8 mouse cellular contexts compared by ENCODE assay signal in the genomic region with DNA sequence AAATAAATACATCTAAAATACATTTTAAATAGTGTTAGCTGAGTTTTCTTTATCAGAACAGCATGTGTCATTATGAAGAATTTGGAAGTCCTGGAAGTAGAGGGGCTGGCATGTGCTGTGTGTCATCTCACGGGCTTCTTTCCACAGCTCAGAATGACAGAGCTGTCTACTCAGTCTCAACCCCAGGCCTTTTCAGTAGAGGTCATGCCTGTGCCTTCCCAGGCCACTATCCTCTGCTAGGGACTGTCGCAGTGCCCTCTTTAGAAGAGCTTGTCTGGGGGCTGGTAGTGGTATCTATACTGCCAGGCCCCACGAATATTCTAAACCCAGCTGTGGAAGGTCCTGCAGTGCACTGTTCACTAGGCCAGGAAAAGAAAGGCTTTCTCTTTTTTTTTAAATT. TPM values are rescaled to one million over a fixed set of nuclear protein-coding genes. Genes with fewer than 3 reads are reported as not detected.
DNase-seq lines count a peak whose midpoint lies in the region; ATAC-seq lines count a peak whose summit lies in the region.

No protein-coding gene starts in this region.

- H3K27me3 ChIP-seq in midbrain, embryonic 13.5 days, result no peaks in the 10 kb centered on the region
- no peaks in the 10 kb centered on the region for H3K27me3 ChIP-seq in midbrain, embryonic 11.5 days (ENCODE audit: control insufficient read depth, insufficient read depth, low read length)
- no peaks in the 10 kb centered on the region for H3K27me3 ChIP-seq in hindbrain, embryonic 15.5 days
- no peaks in the 10 kb centered on the region for H3K27me3 ChIP-seq in midbrain, embryonic 15.5 days (replicated peaks)

- peak overlapping the region; percentile 84; the same call in 1 of the 2 replicates for H3K4me3 ChIP-seq in midbrain, embryonic 13.5 days (replicated peaks)
- H3K4me3 ChIP-seq in midbrain, embryonic 11.5 days (ENCODE audit: low read depth, low read length), result no peak overlapping the region
- H3K4me3 ChIP-seq in hindbrain, embryonic 15.5 days, result peak overlapping the region; percentile 92; the same call in 1 of the 2 replicates
- peak overlapping the region; percentile 77; the same call in 1 of the 2 replicates for H3K4me3 ChIP-seq in midbrain, embryonic 15.5 days

- no peak overlapping the region for H3K27ac ChIP-seq in midbrain, embryonic 13.5 days
- no peak overlapping the region for H3K27ac ChIP-seq in midbrain, embryonic 11.5 days (ENCODE audit: low read depth, low read length)
- H3K27ac ChIP-seq in hindbrain, embryonic 15.5 days (replicated peaks), result no peak overlapping the region
- no peak overlapping the region for H3K27ac ChIP-seq in midbrain, embryonic 15.5 days

- DNase-seq in heart, adult 11 months, result peak; percentile 88
- DNase-seq in heart, postnatal 10 days, result no peak
- DNase-seq in midbrain, embryonic 11.5 days (ENCODE audit: low spot score, missing footprints), result no peak
- no peak for DNase-seq in cerebellum, adult 9-10 months
- DNase-seq in frontal cortex, adult 2 months (ENCODE audit: extremely low spot score in 1 of 2, low spot score in 1 of 2), result no peak

- H3K36me3 ChIP-seq in midbrain, embryonic 13.5 days, result no peaks in the 10 kb centered on the region
- no peaks in the 10 kb centered on the region for H3K36me3 ChIP-seq in midbrain, embryonic 11.5 days (ENCODE audit: control insufficient read depth, insufficient read depth, low read length)
- no peaks in the 10 kb centered on the region for H3K36me3 ChIP-seq in hindbrain, embryonic 15.5 days
- H3K36me3 ChIP-seq in midbrain, embryonic 15.5 days (replicated peaks), result no peaks in the 10 kb centered on the region

- no peaks in the 10 kb centered on the region for H3K9me3 ChIP-seq in midbrain, embryonic 13.5 days
- H3K9me3 ChIP-seq in midbrain, embryonic 11.5 days (ENCODE audit: control insufficient read depth, low read length), result no peaks in the 10 kb centered on the region
- no peaks in the 10 kb centered on the region for H3K9me3 ChIP-seq in hindbrain, embryonic 15.5 days
- no peaks in the 10 kb centered on the region for H3K9me3 ChIP-seq in midbrain, embryonic 15.5 days

- H3K9ac ChIP-seq in midbrain, embryonic 13.5 days (replicated peaks), result peak overlapping the region; percentile 93
- no peak overlapping the region for H3K9ac ChIP-seq in midbrain, embryonic 11.5 days (ENCODE audit: low read length)
- H3K9ac ChIP-seq in hindbrain, embryonic 15.5 days, result no peak overlapping the region
- no peak overlapping the region for H3K9ac ChIP-seq in midbrain, embryonic 15.5 days

- ATAC-seq in midbrain, embryonic 13.5 days, result no peak
- no peak for ATAC-seq in midbrain, embryonic 11.5 days (ENCODE audit: low FRiP score)
- ATAC-seq in hindbrain, embryonic 15.5 days (ENCODE audit: low FRiP score, low read depth), result no peak
- no peak for ATAC-seq in midbrain, embryonic 15.5 days (replicated peaks)

- intact Hi-C loops in heart, postnatal 10 days (cut with DNase I), result no loop called here

- WGBS in midbrain, embryonic 13.5 days, result 91% methylated on average over 3 of the region's 3 CpGs
- 97% methylated on average over 3 of the region's 3 CpGs for WGBS in midbrain, embryonic 11.5 days
- 90% methylated on average over 3 of the region's 3 CpGs for WGBS in hindbrain, embryonic 15.5 days
- 87% methylated on average over 3 of the region's 3 CpGs for WGBS in midbrain, embryonic 15.5 days

- H3K4me1 ChIP-seq in midbrain, embryonic 13.5 days (replicated peaks), result peaks cover 35% of the 10 kb centered on the region
- peaks cover 13% of the 10 kb centered on the region for H3K4me1 ChIP-seq in midbrain, embryonic 11.5 days (ENCODE audit: control insufficient read depth, insufficient read depth, low read length)
- peaks cover 33% of the 10 kb centered on the region for H3K4me1 ChIP-seq in hindbrain, embryonic 15.5 days (replicated peaks)
- peaks cover 29% of the 10 kb centered on the region for H3K4me1 ChIP-seq in midbrain, embryonic 15.5 days

- H3K4me2 ChIP-seq in midbrain, embryonic 13.5 days (replicated peaks), result peak overlapping the region; percentile 92
- no peak overlapping the region for H3K4me2 ChIP-seq in midbrain, embryonic 11.5 days
- H3K4me2 ChIP-seq in hindbrain, embryonic 15.5 days, result peak overlapping the region; percentile 88
- peak overlapping the region; percentile 72 for H3K4me2 ChIP-seq in midbrain, embryonic 15.5 days

RNA-seq across cellular contexts. Expression of a gene that starts 2.1 kb away (rescaled TPM):
- 100 to 1,000 TPM in 1 of 2 experiments, 10 to 100 TPM in 1; 92.7 to 102 TPM for total RNA-seq in heart, postnatal 10 days (2021)
- 16.7 and 19.8 TPM in 2 replicates for polyA plus RNA-seq in midbrain, embryonic 13.5 days (2015; fragmentation: Nextera tagmentation; extraction: Ambion mirVana)
- 12.4 and 15.6 TPM in 2 replicates for polyA plus RNA-seq in midbrain, embryonic 11.5 days (2014; fragmentation: Nextera tagmentation; extraction: Ambion mirVana)
- 21.8 and 23.4 TPM in 2 replicates for polyA plus RNA-seq in hindbrain, embryonic 15.5 days (2015; fragmentation: Nextera tagmentation; extraction: Ambion mirVana)
- 24.2 and 25.6 TPM in 2 replicates for polyA plus RNA-seq in midbrain, embryonic 15.5 days (2015; fragmentation: Nextera tagmentation; extraction: Ambion mirVana)
- polyA plus RNA-seq in frontal cortex, adult 2 months (2012; rRNA removed), result 74.6 and 80.1 TPM in 2 replicates
